Mouse (Mus musculus) kidney, postnatal 36 days (tissue): ENCODE measurements around the gene Ddb1.
A peak's percentile ranks its signal among the peaks of the same experiment; 100 is the strongest.

Source experiments
- DNase-seq, 2 experiments: peaks; one replicate each; pipeline ENCODE4 v3.0.0; 2021 to 2022; ENCODE audit warnings: mixed read lengths in 2 of 2

The Ddb1 gene

DNA sequence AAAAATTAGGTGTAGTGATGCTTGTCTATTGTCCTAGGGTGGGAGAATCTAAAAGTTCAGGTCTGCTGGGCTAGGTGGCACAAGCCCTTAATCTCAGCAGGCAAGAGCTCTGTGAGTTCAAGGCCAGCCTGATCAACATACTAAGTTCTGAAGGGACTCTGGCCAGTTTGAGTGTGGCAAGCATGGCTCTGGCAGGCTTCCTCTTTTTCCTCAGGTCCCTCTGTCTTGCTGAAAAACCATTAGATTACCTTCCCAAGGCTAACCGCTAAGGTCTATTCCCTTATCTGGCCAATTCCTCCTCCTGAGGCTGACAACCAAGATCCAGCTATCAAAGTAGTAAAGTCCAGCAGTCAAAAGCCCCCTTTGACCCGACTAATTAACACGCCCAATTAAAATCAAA, 57.5 kb downstream of the Ddb1 start:
- no peak for DNase-seq

DNA sequence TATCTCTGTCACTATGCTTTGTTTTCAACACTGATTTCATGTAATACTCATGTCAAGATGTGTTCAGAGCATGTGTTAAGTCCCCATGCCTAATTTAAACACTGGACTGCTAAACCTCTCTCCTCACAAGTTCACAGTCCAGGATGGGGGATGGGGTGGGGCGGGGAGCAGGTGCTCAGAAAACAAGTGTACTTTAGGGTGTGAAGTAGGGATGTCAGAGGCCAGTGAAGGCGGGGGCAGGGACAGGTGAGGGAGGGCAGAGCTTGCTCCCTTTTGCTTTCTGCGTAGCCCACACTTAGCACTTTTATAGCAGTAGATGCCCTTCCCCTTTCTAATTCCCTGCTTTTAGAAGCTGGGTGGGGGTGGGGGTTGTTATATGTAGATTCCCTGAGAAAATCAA, 60.0 kb downstream of the Ddb1 start:
- no peak for DNase-seq

DNA sequence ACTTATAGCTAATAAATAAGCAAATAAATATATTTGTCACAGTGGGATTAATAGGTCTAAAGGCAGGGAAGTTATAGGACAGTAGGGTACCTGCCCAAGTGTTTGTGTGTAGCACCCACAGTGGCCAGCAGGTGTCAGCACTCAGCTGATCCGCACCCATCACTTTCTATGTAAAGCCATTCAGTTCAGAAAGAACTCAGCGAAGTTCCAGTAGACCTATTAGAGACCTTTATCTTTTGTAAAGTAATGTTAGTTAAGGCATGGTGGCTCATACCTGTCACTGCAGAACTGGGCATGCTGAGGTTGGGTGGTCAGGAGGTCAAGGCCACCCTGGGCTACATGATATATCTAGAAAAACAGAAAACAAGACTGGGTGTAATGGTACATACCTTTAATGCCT, 60.4 kb downstream of the Ddb1 start:
- peak; percentile 45 to 84 for DNase-seq

DNA sequence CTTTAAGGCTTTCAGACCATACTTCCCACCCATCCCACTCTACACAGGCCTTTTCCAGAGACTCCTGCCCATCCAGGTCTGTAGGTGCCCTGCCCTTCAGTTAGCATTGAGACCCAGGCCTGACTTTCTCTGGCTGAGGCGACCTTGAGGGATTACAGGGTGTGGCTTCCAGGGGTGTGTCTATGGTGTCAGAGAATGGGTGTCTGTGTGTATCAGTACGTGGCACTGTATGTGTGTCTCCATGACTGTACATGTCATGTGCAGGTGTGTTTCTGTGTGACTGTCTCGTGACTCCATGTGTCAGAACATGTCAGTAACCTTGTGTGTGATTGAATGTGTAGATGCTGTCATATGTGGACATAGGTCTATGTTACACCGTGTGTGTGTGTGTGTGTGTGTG, 66.2 kb downstream of the Ddb1 start:
- DNase-seq, result no peak

DNA sequence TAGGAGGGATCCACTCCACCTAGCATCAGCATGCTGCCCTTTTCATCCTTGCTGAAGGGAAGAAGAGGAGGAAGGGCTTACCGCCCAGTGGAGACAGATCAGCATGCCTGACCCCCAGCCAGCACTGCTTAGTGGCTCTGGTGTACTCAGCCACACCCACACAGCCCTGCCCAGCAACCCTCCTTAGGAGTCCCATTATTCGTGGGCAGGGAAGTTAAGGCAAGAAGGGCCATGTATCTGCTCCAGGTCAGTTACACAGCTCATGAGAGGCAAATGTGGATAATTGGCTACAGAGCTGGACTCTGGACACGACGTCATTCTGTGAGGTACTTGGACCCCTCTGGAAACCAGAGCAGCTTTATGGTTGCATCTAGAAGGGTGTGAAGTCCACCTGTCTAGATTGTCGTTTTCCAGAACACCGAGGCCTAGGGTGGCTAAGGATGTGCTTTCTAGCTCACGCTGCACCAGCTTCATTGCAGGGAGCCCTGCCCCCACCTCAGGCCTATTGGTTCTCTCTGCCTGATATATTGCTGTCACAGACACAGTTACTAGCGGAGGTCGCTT, 66.8 kb downstream of the Ddb1 start:
- DNase-seq, result no peak

DNA sequence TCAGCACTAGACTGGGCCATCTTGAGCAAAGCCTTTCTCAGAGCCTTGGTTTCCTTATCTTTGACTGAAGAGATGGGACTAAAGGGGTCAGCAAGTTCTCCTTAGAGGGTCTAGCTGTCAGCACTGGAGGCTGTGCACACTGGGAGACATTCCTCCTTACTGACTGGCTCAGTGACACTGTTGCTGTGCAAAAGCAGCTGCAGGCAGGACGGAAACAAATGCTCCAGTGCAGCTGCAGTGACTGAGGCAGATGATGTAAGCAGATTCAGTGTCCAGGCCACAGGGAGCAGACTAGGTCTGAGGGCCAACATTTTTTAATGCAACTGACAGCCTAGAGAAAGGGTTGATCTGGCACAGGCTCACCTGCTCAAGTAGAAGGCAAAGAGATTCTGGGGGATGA, 68.1 kb downstream of the Ddb1 start:
- no peak for DNase-seq

DNA sequence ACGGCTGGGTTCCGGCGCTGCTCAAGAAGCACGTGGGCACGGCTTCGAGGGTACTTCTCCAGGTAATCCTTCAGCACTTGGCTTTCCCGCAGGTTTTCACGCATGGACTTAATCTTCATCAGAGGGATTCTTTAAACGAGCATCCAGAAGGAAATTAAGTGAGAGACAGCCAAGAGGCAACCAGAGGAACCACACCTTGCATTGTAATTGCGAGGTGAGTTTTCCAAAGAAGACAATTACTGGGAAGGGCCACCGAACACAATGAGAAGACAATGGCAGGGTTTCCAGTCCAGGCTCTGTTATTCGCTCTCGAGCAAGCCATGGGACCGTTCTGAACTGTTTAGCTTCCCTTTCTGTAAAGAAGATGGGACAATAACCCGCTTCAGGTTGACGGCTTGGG, 71.5 kb downstream of the Ddb1 start:
- DNase-seq, result no peak

DNA sequence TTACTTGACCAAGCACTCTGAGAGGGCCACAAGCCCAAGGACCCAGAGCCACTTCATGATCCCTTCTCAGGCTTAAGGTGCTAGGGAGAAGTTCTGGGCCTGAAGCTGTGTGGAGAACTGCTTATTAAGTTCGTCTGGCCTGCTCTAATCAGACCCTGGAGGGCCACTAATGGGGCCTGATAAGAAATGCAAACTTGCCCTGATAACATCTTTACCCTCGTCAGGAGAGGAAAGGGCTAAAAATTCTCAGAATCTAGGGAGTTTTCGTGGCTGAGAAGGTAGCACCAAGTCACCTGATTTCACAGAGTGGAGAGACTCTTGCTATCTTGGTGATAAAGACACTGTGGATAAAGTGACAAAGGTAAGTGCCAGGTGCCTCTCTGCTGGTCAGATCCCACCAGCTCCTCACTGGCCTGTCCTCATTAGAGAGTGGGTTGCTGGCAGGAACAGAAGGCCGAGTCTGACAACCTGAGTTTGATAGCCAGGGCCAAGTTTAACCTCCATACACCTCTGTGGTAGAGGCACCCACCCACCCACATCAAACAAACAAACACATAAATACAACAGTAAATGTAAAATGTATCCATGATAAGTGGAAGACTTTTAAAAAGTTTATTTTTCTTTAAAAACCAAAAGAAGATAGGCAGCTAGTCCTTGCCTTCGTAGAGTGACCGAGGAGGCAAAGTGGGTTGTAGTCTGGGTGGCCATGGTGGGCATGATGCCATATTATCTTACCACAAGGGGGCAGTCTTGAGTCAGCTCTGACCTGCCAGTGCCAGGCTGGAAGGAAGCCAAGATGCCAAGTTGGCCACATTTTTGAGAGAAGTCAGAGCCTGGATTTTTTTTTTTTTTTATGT, 73.0 kb downstream of the Ddb1 start, which contains the start of gene Pga5:
TSS of gene Pga5 (minus strand) at position 157 of the 857 bp plus-strand sequence.
- peak; percentile 88 to 94 for DNase-seq

DNA sequence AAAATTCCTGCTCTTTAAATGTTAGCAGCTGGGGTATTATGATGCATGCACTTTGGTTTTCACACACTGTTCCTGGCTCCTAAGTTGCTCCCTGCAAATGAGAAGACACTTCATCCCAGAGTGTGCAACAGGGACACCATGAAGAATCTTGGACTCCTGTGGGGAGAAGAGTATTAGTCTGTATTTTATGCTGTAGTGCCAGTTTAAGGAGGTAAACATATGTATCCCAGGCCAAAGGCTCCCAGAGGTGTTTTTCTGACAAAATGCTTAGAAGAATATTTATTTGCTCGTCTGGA, 73.6 kb downstream of the Ddb1 start:
- DNase-seq, result no peak
